Mouse (Mus musculus) G1E (cell line): Measurements from ENCODE around the gene Gm7579. TPM values are rescaled to one million over a fixed set of nuclear protein-coding genes. Genes with fewer than 3 reads are reported as not detected.
"Not testable (repeated sequence)": the region's sequence is repeated elsewhere in the genome, so short reads cannot be mapped to it uniquely, and the experiment has no call there.

Source experiments
- ATAC-seq: 2 replicates; pipeline ENCODE4 v1.8.0; 2016; ENCODE audit warnings: mild to moderate bottlenecking; ENCODE audit not compliant: insufficient number of reproducible peaks, poor library complexity, low FRiP score, severe bottlenecking; ENCODE audit errors: extremely low read depth
- DNase-seq: peaks from one replicate; pipeline ENCODE4 v3.0.0; 2012; ENCODE audit warnings: low spot score
- H3K27me3 ChIP-seq: 2 replicates; pipeline ENCODE4 v1.6.1; 2012; ENCODE audit warnings: mild to moderate bottlenecking, low read length, inconsistent platforms; ENCODE audit not compliant: insufficient read depth
- H3K36me3 ChIP-seq: replicated peaks from 2 replicates; pipeline ENCODE3; 2012; ENCODE audit warnings: mild to moderate bottlenecking, inconsistent platforms
- H3K4me1 ChIP-seq: 2 replicates; pipeline ENCODE4 v1.6.1; 2012; ENCODE audit warnings: low read depth, low read length, inconsistent platforms, mixed read lengths; ENCODE audit not compliant: insufficient read depth
- H3K4me3 ChIP-seq: 2 replicates; pipeline ENCODE4 v1.5.1; 2012; ENCODE audit warnings: low read depth, mild to moderate bottlenecking, inconsistent platforms, low read length, moderate library complexity, mixed read lengths
- H3K9me3 ChIP-seq: replicated peaks from 2 replicates; pipeline ENCODE4 v1.6.1; 2012; ENCODE audit warnings: inconsistent platforms
- CTCF ChIP-seq: IDR thresholded peaks from 2 replicates; pipeline ENCODE4 v1.5.1; 2012; ENCODE audit warnings: low read depth, low read length, inconsistent platforms, mixed read lengths
- GATA1 ChIP-seq: IDR thresholded peaks from 2 replicates; pipeline ENCODE4 v1.6.1; 2012; ENCODE audit warnings: borderline replicate concordance, low read length, inconsistent platforms, mixed read lengths
- GATA2 ChIP-seq: IDR thresholded peaks from 2 replicates; pipeline ENCODE4 v1.6.1; 2012; ENCODE audit warnings: low read depth, low read length, inconsistent platforms, borderline replicate concordance
- POLR2AphosphoS5 ChIP-seq: IDR thresholded peaks from 2 replicates; pipeline ENCODE4 v1.6.1; 2012; ENCODE audit warnings: low read depth, low read length, inconsistent platforms; ENCODE audit not compliant: insufficient replicate concordance
- TAL1 ChIP-seq: conservative IDR thresholded peaks from 2 replicates; pipeline ENCODE4 v1.6.1; 2012; ENCODE audit warnings: low read depth, low read length, inconsistent platforms, mixed read lengths
- polyA plus RNA-seq: library from polyadenylated mRNA; stranded (reverse); fragments of >175 nt; gene quantifications from 2 replicates; pipeline ENCODE4 v1.2.3, GENCODE M21; 2012
- total RNA-seq, 2 experiments: library from RNA; stranded (forward) in 1 of 2; stranded (reverse) in 1 of 2; fragments of 200-1000 nt in 1 of 2; fragments of >200 nt in 1 of 2; fragmentation: Nextera tagmentation in 1 of 2; gene quantifications; 2 replicates each; pipeline ENCODE4 v1.2.3; 2014 to 2017

Gm7579 gene
- total and polyA plus RNA-seq, 3 experiments: not detected

DNA sequence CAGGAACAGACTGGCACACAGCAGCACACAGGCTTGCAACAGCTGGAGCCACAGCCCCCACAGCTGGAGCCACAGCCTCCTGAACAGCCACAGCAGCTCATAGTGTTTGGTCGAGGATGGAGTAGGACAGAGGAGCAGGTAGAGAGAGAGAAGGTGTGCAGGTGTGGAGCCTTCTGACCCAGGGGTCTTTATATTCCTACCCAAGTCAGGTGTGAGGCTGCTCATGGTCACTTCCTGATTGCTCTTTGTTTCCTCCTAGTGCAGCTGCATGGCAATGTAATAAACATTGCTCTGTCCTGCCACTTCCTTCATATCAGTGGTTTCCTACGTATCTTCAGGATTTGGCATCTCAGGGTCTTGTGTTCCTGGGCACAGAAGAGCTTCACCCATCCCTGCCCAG, 21.4 kb upstream of the Gm7579 start, which contains the start of gene Gm10153:
Gm10153 (minus strand) TSS at position 101 of the 400 bp plus-strand sequence.
- Histone ChIP-seq H3K4me3 (no peak within 1 kb of the TSS), H3K36me3 (no peaks in the 10 kb centered on the region), H3K9me3 (0 out of 2 replicates have a peak, but pooled peaks cover 2% of the 10 kb centered on the region), H3K27me3 (peaks cover 11% of the 10 kb centered on the region), H3K4me1 (no peaks in the 10 kb centered on the region)
- ATAC-seq (no peak), DNase-seq (no peak)
- TF ChIP-seq TAL1: no peak
- TF ChIP-seq GATA2: no peak
- TF ChIP-seq GATA1: no peak
- TF ChIP-seq POLR2AphosphoS5: no peak
- no peak for TF ChIP-seq CTCF

GRCm38 (mm10) chr7:142198748-142199147, 12.9 kb upstream of the Gm7579 start:
- no peak for TF ChIP-seq POLR2AphosphoS5
- 0 out of 2 replicates have a peak, but pooled peaks cover 2% of the 10 kb centered on the region for H3K9me3 ChIP-seq
- H3K27me3 ChIP-seq: peaks cover 3% of the 10 kb centered on the region
- H3K4me1 ChIP-seq: no peaks in the 10 kb centered on the region
- DNase-seq (no peak), ATAC-seq (no peak)
- H3K36me3 ChIP-seq: no peaks in the 10 kb centered on the region
- no peak overlapping the region for H3K4me3 ChIP-seq

DNA sequence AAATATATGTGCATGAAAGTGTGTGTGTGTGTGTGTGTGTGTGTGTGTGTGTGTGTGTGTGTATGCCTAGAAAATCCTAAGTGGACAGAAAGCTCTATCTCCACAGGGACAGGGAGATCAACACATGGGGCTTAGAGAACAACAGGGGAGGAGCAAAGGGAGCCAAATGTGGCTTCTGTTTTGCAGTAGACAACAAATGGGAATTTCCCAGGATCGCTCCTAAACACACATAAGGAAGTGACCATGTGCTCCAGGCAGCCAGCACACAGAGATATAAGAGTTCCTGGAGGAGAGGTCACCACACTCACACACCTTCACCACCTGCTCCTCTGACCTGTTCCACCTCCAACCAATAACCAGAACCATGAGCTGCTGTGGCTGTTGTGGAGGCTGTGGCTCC, 10.6 kb upstream of the Gm7579 start, which contains the start of gene Krtap5-3:
Krtap5-3 (plus strand) TSS at position 301 of the 400 bp plus-strand sequence.
- DNase-seq (no peak), ATAC-seq (no peak)
- H3K9me3 ChIP-seq: no peaks in the 10 kb centered on the region
- H3K4me1 ChIP-seq: no peaks in the 10 kb centered on the region
- H3K27me3 ChIP-seq: peaks cover 3% of the 10 kb centered on the region
- no peaks in the 10 kb centered on the region for H3K36me3 ChIP-seq
- TF ChIP-seq GATA2 (no peak), CTCF (no peak), POLR2AphosphoS5 (no peak), TAL1 (no peak), GATA1 (no peak)
- no peak within 1 kb of the TSS for H3K4me3 ChIP-seq

GRCm38 (mm10) chr7:142205488-142205887, 6.2 kb upstream of the Gm7579 start:
- TF ChIP-seq CTCF (no peak), TAL1 (no peak), GATA1 (no peak)
- Histone ChIP-seq H3K9me3 (no peaks in the 10 kb centered on the region), H3K4me3 (no peak overlapping the region), H3K4me1 (no peaks in the 10 kb centered on the region; the same call in 1 of the 2 replicates), H3K27me3 (peaks cover 6% of the 10 kb centered on the region), H3K36me3 (no peaks in the 10 kb centered on the region)
- no peak for ATAC-seq
- DNase-seq: no peak

GRCm38 (mm10) chr7:142206891-142207290, 4.8 kb upstream of the Gm7579 start:
- not testable (repeated sequence) for H3K4me1 ChIP-seq, DNase-seq, H3K36me3 ChIP-seq, H3K9me3 ChIP-seq, H3K4me3 ChIP-seq, ATAC-seq, H3K27me3 ChIP-seq

DNA sequence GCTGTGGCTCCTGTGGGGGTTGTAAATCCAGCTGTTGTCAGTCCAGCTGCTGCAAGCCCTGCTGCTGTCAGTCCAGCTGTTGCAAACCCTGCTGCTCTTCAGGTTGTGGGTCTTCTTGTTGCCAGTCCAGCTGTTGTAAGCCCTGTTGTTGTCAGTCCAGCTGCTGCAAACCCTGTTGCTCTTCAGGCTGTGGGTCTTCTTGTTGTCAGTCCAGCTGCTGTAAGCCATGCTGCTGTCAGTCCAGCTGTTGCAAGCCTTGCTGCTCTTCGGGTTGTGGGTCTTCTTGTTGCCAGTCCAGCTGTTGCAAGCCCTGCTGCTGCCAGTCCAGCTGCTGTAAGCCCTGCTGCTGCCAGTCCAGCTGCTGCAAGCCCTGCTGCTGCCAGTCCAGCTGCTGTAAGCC, 477 bp downstream of the Gm7579 start:
- not testable (repeated sequence) for H3K27me3 ChIP-seq, H3K36me3 ChIP-seq, H3K4me3 ChIP-seq, H3K9me3 ChIP-seq, DNase-seq, ATAC-seq, H3K4me1 ChIP-seq

- TF ChIP-seq POLR2AphosphoS5: no peak
- TF ChIP-seq GATA2: no peak
- no peak for TF ChIP-seq CTCF
- no peak for TF ChIP-seq GATA1
- TF ChIP-seq TAL1: no peak
- DNase-seq (no peak), ATAC-seq (no peak)
- Histone ChIP-seq H3K4me1 (no peaks in the 10 kb centered on the region), H3K9me3 (no peaks in the 10 kb centered on the region), H3K36me3 (no peaks in the 10 kb centered on the region), H3K27me3 (no peaks in the 10 kb centered on the region), H3K4me3 (no peak overlapping the region)
Observed at GRCm38 (mm10) chr7:142224518-142224917, 12.9 kb downstream of the Gm7579 start.

DNA sequence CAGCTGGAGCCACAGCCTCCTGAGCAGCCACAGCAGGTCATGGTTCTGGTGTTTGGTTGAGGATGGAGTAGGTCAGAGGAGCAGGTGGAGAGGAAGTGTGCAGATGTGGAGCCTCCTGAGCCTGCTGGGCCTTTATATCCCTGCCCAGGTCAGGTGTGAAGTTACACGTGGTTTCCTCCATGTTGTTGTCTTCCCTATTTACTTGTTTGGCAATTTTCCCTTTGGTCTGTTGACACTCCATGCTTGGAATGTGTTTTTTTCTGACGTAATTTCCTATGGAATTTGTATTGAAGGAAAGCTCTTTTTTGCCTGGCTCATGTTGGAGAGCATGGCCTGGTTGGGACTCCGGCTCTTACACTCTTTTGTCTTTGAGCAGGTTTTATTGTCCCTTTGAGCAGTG, 18.2 kb downstream of the Gm7579 start, which contains the start of gene Krtap5-5:
Krtap5-5 (minus strand) TSS at position 101 of the 400 bp plus-strand sequence.
- H3K4me3 ChIP-seq, H3K4me1 ChIP-seq, DNase-seq, H3K9me3 ChIP-seq, ATAC-seq, H3K36me3 ChIP-seq, H3K27me3 ChIP-seq: not testable (repeated sequence)
